Comparison of ENCODE assay signal across 23 mouse cellular contexts in genomic region chr17:15517776-15518175, GRCm38 (mm10). TPM values are rescaled to one million over a fixed set of nuclear protein-coding genes. Genes with fewer than 3 reads are reported as not detected.
A peak's percentile ranks its signal among the peaks of the same experiment; 100 is the strongest.
DNase-seq lines count a peak whose midpoint lies in the region; ATAC-seq and TF ChIP-seq lines count a peak whose summit lies in the region.
"Had no signal": no experiment of that assay in that cellular context is flagged by ENCODE, and none has a peak within 500 bp of the region (broad histone marks: within the 10 kb centered on the region; RNA-seq: fewer than 3 reads in every experiment).

No protein-coding gene starts in this region.

- WGBS in heart, postnatal 0 days = 34% methylated on average over 5 of the region's 5 CpGs
- 55% methylated on average over 5 of the region's 5 CpGs for WGBS in heart, embryonic 10.5 days
- WGBS in liver, embryonic 13.5 days (ENCODE audit: insufficient replicate concordance) = 52% methylated on average over 5 of the region's 5 CpGs

- H3K4me2 ChIP-seq in heart, postnatal 0 days (ENCODE audit: low read depth, low read length) = no peak overlapping the region
- no peak overlapping the region for H3K4me2 ChIP-seq in liver, embryonic 13.5 days
- H3K4me2 ChIP-seq: forebrain, embryonic 13.5 days; heart, embryonic 11.5 days; neural tube, embryonic 13.5 days had no signal

- no peaks in the 10 kb centered on the region for H3K9me3 ChIP-seq in heart, postnatal 0 days (replicated peaks; ENCODE audit: control insufficient read depth, low read length)
- no peaks in the 10 kb centered on the region for H3K9me3 ChIP-seq in heart, embryonic 10.5 days
- H3K9me3 ChIP-seq in megakaryocyte, embryonic 14.5 days = no peaks in the 10 kb centered on the region
- no peaks in the 10 kb centered on the region for H3K9me3 ChIP-seq in liver, embryonic 13.5 days (replicated peaks)
- H3K9me3 ChIP-seq: embryonic facial prominence, embryonic 10.5 days; forebrain, embryonic 13.5 days; midbrain, embryonic 10.5 days; neural tube, embryonic 13.5 days had no signal

- H3K9ac ChIP-seq in heart, postnatal 0 days (replicated peaks; ENCODE audit: low read depth, low read length) = no peak overlapping the region
- no peak overlapping the region for H3K9ac ChIP-seq in liver, embryonic 13.5 days
- H3K9ac ChIP-seq: forebrain, embryonic 13.5 days; neural tube, embryonic 13.5 days had no signal

- peak; percentile 24; the same call in 1 of the 2 replicates for TF ChIP-seq CTCF in heart, postnatal 0 days (IDR thresholded peaks at IDR 0.05; ENCODE audit: low read depth)

- peak; percentile 51 for ATAC-seq in heart, postnatal 0 days (ENCODE audit: insufficient read depth, low read depth)
- no peak for ATAC-seq in megakaryocyte, adult 5-6 weeks (ENCODE audit: poor library complexity, severe bottlenecking)
- peak; percentile 31; the same call in 1 of the 2 replicates for ATAC-seq in liver, embryonic 13.5 days (ENCODE audit: low read depth)
- ATAC-seq: forebrain, embryonic 13.5 days had no signal

- H3K4me1 ChIP-seq in heart, postnatal 0 days (ENCODE audit: control insufficient read depth, insufficient read depth) = no peaks in the 10 kb centered on the region
- H3K4me1 ChIP-seq in heart, embryonic 10.5 days = no peaks in the 10 kb centered on the region
- H3K4me1 ChIP-seq in megakaryocyte, embryonic 14.5 days = peaks cover 21% of the 10 kb centered on the region
- no peaks in the 10 kb centered on the region for H3K4me1 ChIP-seq in liver, embryonic 13.5 days (replicated peaks)
- H3K4me1 ChIP-seq: embryonic facial prominence, embryonic 10.5 days; forebrain, embryonic 13.5 days; midbrain, embryonic 10.5 days; neural tube, embryonic 13.5 days had no signal

- H3K27me3 ChIP-seq in heart, postnatal 0 days (ENCODE audit: control insufficient read depth, insufficient read depth, low read length) = no peaks in the 10 kb centered on the region
- no peaks in the 10 kb centered on the region for H3K27me3 ChIP-seq in heart, embryonic 10.5 days (ENCODE audit: insufficient read depth, poor library complexity, severe bottlenecking)
- H3K27me3 ChIP-seq in megakaryocyte, embryonic 14.5 days (replicated peaks) = no peaks in the 10 kb centered on the region
- H3K27me3 ChIP-seq in liver, embryonic 13.5 days = no peaks in the 10 kb centered on the region
- H3K27me3 ChIP-seq: forebrain, embryonic 13.5 days; neural tube, embryonic 13.5 days had no signal

- DNase-seq in heart, postnatal 0 days (ENCODE audit: low spot score) = peak; percentile 16
- DNase-seq in heart, embryonic 10.5 days (ENCODE audit: low spot score) = no peak
- no peak for DNase-seq in liver, embryonic 13.5 days
- no peak for DNase-seq in right cerebral cortex, postnatal 10 days (ENCODE audit: low spot score in 2 of 2)
- DNase-seq in urinary bladder, adult 2 months (ENCODE audit: low spot score) = no peak
- DNase-seq: B cell, adult 2 months; cerebellum, adult 18-20 months; cerebellum, postnatal 25 days; gastrocnemius, postnatal 25 days; heart, postnatal 36 days; kidney, adult 8-10 months; kidney, postnatal 25 days; left cerebral cortex, postnatal 4 days; lung, postnatal 14 days; thymus, postnatal 4 days had no signal

- H3K27ac ChIP-seq in heart, postnatal 0 days (ENCODE audit: low read depth) = no peak overlapping the region
- H3K27ac ChIP-seq in heart, embryonic 10.5 days = no peak overlapping the region
- no peak overlapping the region for H3K27ac ChIP-seq in liver, embryonic 13.5 days
- H3K27ac ChIP-seq: embryonic facial prominence, embryonic 10.5 days; forebrain, embryonic 13.5 days; left cerebral cortex, adult 2 months; midbrain, embryonic 10.5 days; neural tube, embryonic 13.5 days had no signal

- H3K36me3 ChIP-seq in heart, postnatal 0 days (replicated peaks; ENCODE audit: control insufficient read depth, insufficient read depth, low read length) = peaks cover 91% of the 10 kb centered on the region
- H3K36me3 ChIP-seq in heart, embryonic 10.5 days = peaks cover 98% of the 10 kb centered on the region
- H3K36me3 ChIP-seq in megakaryocyte, embryonic 14.5 days (replicated peaks; ENCODE audit: low read length) = peaks cover 96% of the 10 kb centered on the region
- H3K36me3 ChIP-seq in liver, embryonic 13.5 days = peaks cover 91% of the 10 kb centered on the region

- no peak for TF ChIP-seq EP300 in heart, postnatal 0 days (IDR thresholded peaks at IDR 0.05; ENCODE audit: low read depth)

- no peak overlapping the region for H3K4me3 ChIP-seq in heart, postnatal 0 days (ENCODE audit: low read depth, low read length)
- H3K4me3 ChIP-seq in heart, embryonic 10.5 days = no peak overlapping the region
- H3K4me3 ChIP-seq in megakaryocyte, embryonic 14.5 days (replicated peaks) = peak overlapping the region; percentile 8
- no peak overlapping the region for H3K4me3 ChIP-seq in liver, embryonic 13.5 days (replicated peaks)
- H3K4me3 ChIP-seq: embryonic facial prominence, embryonic 10.5 days; forebrain, embryonic 13.5 days; left cerebral cortex, adult 2 months; midbrain, embryonic 10.5 days; neural tube, embryonic 13.5 days had no signal

RNA-seq across cellular contexts. Expression of gene Pdcd2, which starts 9.3 kb away (rescaled TPM):
- 42.7 and 72.9 TPM in 2 replicates for total RNA-seq in heart, postnatal 0 days (2014; rRNA removed; ENCODE audit: low replicate concordance)
- 28.5 and 29.6 TPM in 2 replicates for polyA plus RNA-seq in heart, postnatal 0 days (2015; fragmentation: Nextera tagmentation; extraction: Ambion mirVana)
- 29.5 and 46.6 TPM in 2 replicates for polyA plus RNA-seq in heart, embryonic 10.5 days (2016; fragmentation: Nextera tagmentation; extraction: Ambion mirVana)
- polyA plus RNA-seq in megakaryocyte, embryonic 14.5 days (2012; ENCODE audit: insufficient read depth, low replicate concordance) = 33.3 and 52.6 TPM in 2 replicates
- 33.8 and 35.0 TPM in 2 replicates for total RNA-seq in megakaryocyte, adult 5-6 weeks (2015)
- 30.7 and 48.8 TPM in 2 replicates for total RNA-seq in megakaryocyte, adult 5-6 weeks (2017)
- 31.9 and 35.4 TPM in 2 replicates for polyA plus RNA-seq in liver, embryonic 13.5 days (2015; fragmentation: Nextera tagmentation; extraction: Ambion mirVana)
- 23.2 and 23.8 TPM in 2 replicates for polyA plus RNA-seq in urinary bladder, adult 2 months (2012; rRNA removed)

RNA-seq across cellular contexts. Expression of gene Tbp, which starts 18.1 kb away (rescaled TPM):
- 22.5 and 26.7 TPM in 2 replicates for total RNA-seq in heart, postnatal 0 days (2014; rRNA removed; ENCODE audit: low replicate concordance)
- polyA plus RNA-seq in heart, postnatal 0 days (2015; fragmentation: Nextera tagmentation; extraction: Ambion mirVana) = 14.7 and 16.5 TPM in 2 replicates
- polyA plus RNA-seq in heart, embryonic 10.5 days (2016; fragmentation: Nextera tagmentation; extraction: Ambion mirVana) = 34.4 and 45.1 TPM in 2 replicates
- 0.92 and 1.4 TPM in 2 replicates for polyA plus RNA-seq in megakaryocyte, embryonic 14.5 days (2012; ENCODE audit: insufficient read depth, low replicate concordance)
- total RNA-seq in megakaryocyte, adult 5-6 weeks (2015) = 65.2 and 68.3 TPM in 2 replicates
- 42.1 and 50.2 TPM in 2 replicates for total RNA-seq in megakaryocyte, adult 5-6 weeks (2017)
- 21.8 and 26.4 TPM in 2 replicates for polyA plus RNA-seq in liver, embryonic 13.5 days (2015; fragmentation: Nextera tagmentation; extraction: Ambion mirVana)
- polyA plus RNA-seq in urinary bladder, adult 2 months (2012; rRNA removed) = 29.3 and 32.4 TPM in 2 replicates

RNA-seq across cellular contexts. Expression of gene Psmb1, which starts 18.2 kb away (rescaled TPM):
- 91.4 and 112 TPM in 2 replicates for total RNA-seq in heart, postnatal 0 days (2014; rRNA removed; ENCODE audit: low replicate concordance)
- 228 and 230 TPM in 2 replicates for polyA plus RNA-seq in heart, postnatal 0 days (2015; fragmentation: Nextera tagmentation; extraction: Ambion mirVana)
- 257 and 267 TPM in 2 replicates for polyA plus RNA-seq in heart, embryonic 10.5 days (2016; fragmentation: Nextera tagmentation; extraction: Ambion mirVana)
- 9.4 and 35.6 TPM in 2 replicates for polyA plus RNA-seq in megakaryocyte, embryonic 14.5 days (2012; ENCODE audit: insufficient read depth, low replicate concordance)
- total RNA-seq in megakaryocyte, adult 5-6 weeks (2015) = 147 and 148 TPM in 2 replicates
- total RNA-seq in megakaryocyte, adult 5-6 weeks (2017) = 126 and 144 TPM in 2 replicates
- 177 and 180 TPM in 2 replicates for polyA plus RNA-seq in liver, embryonic 13.5 days (2015; fragmentation: Nextera tagmentation; extraction: Ambion mirVana)
- 145 and 185 TPM in 2 replicates for polyA plus RNA-seq in urinary bladder, adult 2 months (2012; rRNA removed)

RNA-seq across cellular contexts. Expression of gene Prdm9, which starts 46.4 kb away (rescaled TPM):
- total RNA-seq in heart, postnatal 0 days (2014; rRNA removed; ENCODE audit: low replicate concordance) = 1.0 and 2.3 TPM in 2 replicates
- polyA plus RNA-seq in heart, postnatal 0 days (2015; fragmentation: Nextera tagmentation; extraction: Ambion mirVana) = 1.7 and 1.9 TPM in 2 replicates
- 1.9 and 2.8 TPM in 2 replicates for polyA plus RNA-seq in heart, embryonic 10.5 days (2016; fragmentation: Nextera tagmentation; extraction: Ambion mirVana)
- polyA plus RNA-seq in megakaryocyte, embryonic 14.5 days (2012; ENCODE audit: insufficient read depth, low replicate concordance) = 0.18 TPM in 1 of 2 replicates, not detected in the other
- 2.2 and 7.0 TPM in 2 replicates for total RNA-seq in megakaryocyte, adult 5-6 weeks (2015)
- total RNA-seq in megakaryocyte, adult 5-6 weeks (2017) = 3.5 and 4.5 TPM in 2 replicates
- polyA plus RNA-seq in liver, embryonic 13.5 days (2015; fragmentation: Nextera tagmentation; extraction: Ambion mirVana) = 0.51 and 0.55 TPM in 2 replicates
- 5.6 and 5.7 TPM in 2 replicates for polyA plus RNA-seq in urinary bladder, adult 2 months (2012; rRNA removed)
